Mouse (Mus musculus): Measurements from ENCODE around the gene Fam102a. TPM values are rescaled to one million over a fixed set of nuclear protein-coding genes. Genes with fewer than 3 reads are reported as not detected.

The Fam102a gene
- polyA plus RNA-seq, 1 experiment from 2014 or later, result 12.6 TPM

Other genes with a start within 250 kb of the Fam102a start
- 22.8 and 24.3 TPM in 2 replicates for gene Golga2, start 247.9 kb upstream of the Fam102a start, polyA plus RNA-seq (2015; fragmentation: Nextera tagmentation; extraction: Ambion mirVana)
- gene Swi5, start 247.3 kb upstream of the Fam102a start, polyA plus RNA-seq (2015; fragmentation: Nextera tagmentation; extraction: Ambion mirVana), result 405 and 449 TPM in 2 replicates
- 47.0 and 47.7 TPM in 2 replicates for gene Ciz1, start 183.0 kb upstream of the Fam102a start, polyA plus RNA-seq (2015; fragmentation: Nextera tagmentation; extraction: Ambion mirVana)
- gene Dnm1, start 182.0 kb upstream of the Fam102a start, polyA plus RNA-seq (2015; fragmentation: Nextera tagmentation; extraction: Ambion mirVana), result 7.0 and 7.6 TPM in 2 replicates
- gene 1110008P14Rik, start 153.4 kb upstream of the Fam102a start, polyA plus RNA-seq (2015; fragmentation: Nextera tagmentation; extraction: Ambion mirVana), result 32.3 and 33.5 TPM in 2 replicates
- 2.2 TPM in 2 replicates for gene Lcn2, start 147.1 kb upstream of the Fam102a start, polyA plus RNA-seq (2015; fragmentation: Nextera tagmentation; extraction: Ambion mirVana)
- 22.6 and 25.4 TPM in 2 replicates for gene Ptges2, start 139.4 kb upstream of the Fam102a start, polyA plus RNA-seq (2015; fragmentation: Nextera tagmentation; extraction: Ambion mirVana)
- 6.6 and 7.1 TPM in 2 replicates for gene Naif1, start 84.9 kb upstream of the Fam102a start, polyA plus RNA-seq (2015; fragmentation: Nextera tagmentation; extraction: Ambion mirVana)
- gene Slc25a25, start 83.9 kb upstream of the Fam102a start, polyA plus RNA-seq (2015; fragmentation: Nextera tagmentation; extraction: Ambion mirVana), result 19.6 and 21.5 TPM in 2 replicates
- 101 and 107 TPM in 2 replicates for gene Dpm2, start 35.5 kb downstream of the Fam102a start, polyA plus RNA-seq (2015; fragmentation: Nextera tagmentation; extraction: Ambion mirVana)
- gene Pip5kl1, start 39.5 kb downstream of the Fam102a start, polyA plus RNA-seq (2015; fragmentation: Nextera tagmentation; extraction: Ambion mirVana), result 0.30 and 0.39 TPM in 2 replicates
- 0.29 TPM in 1 of 2 replicates, not detected in the other for gene 9430097D07Rik, start 40.4 kb downstream of the Fam102a start, polyA plus RNA-seq (2015; fragmentation: Nextera tagmentation; extraction: Ambion mirVana)
- gene St6galnac4, start 51.8 kb downstream of the Fam102a start, polyA plus RNA-seq (2015; fragmentation: Nextera tagmentation; extraction: Ambion mirVana), result 25.9 and 26.1 TPM in 2 replicates
- gene St6galnac6, start 64.4 kb downstream of the Fam102a start, polyA plus RNA-seq (2015; fragmentation: Nextera tagmentation; extraction: Ambion mirVana), result 25.0 and 26.2 TPM in 2 replicates
- gene Ak1, start 86.4 kb downstream of the Fam102a start, polyA plus RNA-seq (2015; fragmentation: Nextera tagmentation; extraction: Ambion mirVana), result 53.6 and 60.6 TPM in 2 replicates
- 102 and 107 TPM in 2 replicates for gene Eng, start 111.3 kb downstream of the Fam102a start, polyA plus RNA-seq (2015; fragmentation: Nextera tagmentation; extraction: Ambion mirVana)
- gene Fpgs, start 168.8 kb downstream of the Fam102a start, polyA plus RNA-seq (2015; fragmentation: Nextera tagmentation; extraction: Ambion mirVana), result 27.9 and 28.6 TPM in 2 replicates
- 89.6 and 98.7 TPM in 2 replicates for gene Cdk9, start 177.7 kb downstream of the Fam102a start, polyA plus RNA-seq (2015; fragmentation: Nextera tagmentation; extraction: Ambion mirVana)
- gene Sh2d3c, start 185.7 kb downstream of the Fam102a start, polyA plus RNA-seq (2015; fragmentation: Nextera tagmentation; extraction: Ambion mirVana), result 40.5 and 41.4 TPM in 2 replicates
- 0.24 and 0.25 TPM in 2 replicates for gene 6330409D20Rik, start 205.7 kb downstream of the Fam102a start, polyA plus RNA-seq (2015; fragmentation: Nextera tagmentation; extraction: Ambion mirVana)
- gene Tor2a, start 221.9 kb downstream of the Fam102a start, polyA plus RNA-seq (2015; fragmentation: Nextera tagmentation; extraction: Ambion mirVana), result 63.9 and 65.6 TPM in 2 replicates
- 0.43 and 0.69 TPM in 2 replicates for gene Ttc16, start 240.3 kb downstream of the Fam102a start, polyA plus RNA-seq (2015; fragmentation: Nextera tagmentation; extraction: Ambion mirVana)
- 4.9 and 5.4 TPM in 2 replicates for gene Ptrh1, start 240.5 kb downstream of the Fam102a start, polyA plus RNA-seq (2015; fragmentation: Nextera tagmentation; extraction: Ambion mirVana)
- 1.1 and 1.3 TPM in 2 replicates for gene Cfap157, start 249.1 kb downstream of the Fam102a start, polyA plus RNA-seq (2015; fragmentation: Nextera tagmentation; extraction: Ambion mirVana)